Mouse (Mus musculus): ENCODE data around the gene Zg16.

Gene Zg16

GRCm38 (mm10) chr7:127008239-127009019 is 78.7 kb downstream of the Zg16 start:
- DNase-seq (ENCODE audit: low read depth, low spot score) = no peak

DNA sequence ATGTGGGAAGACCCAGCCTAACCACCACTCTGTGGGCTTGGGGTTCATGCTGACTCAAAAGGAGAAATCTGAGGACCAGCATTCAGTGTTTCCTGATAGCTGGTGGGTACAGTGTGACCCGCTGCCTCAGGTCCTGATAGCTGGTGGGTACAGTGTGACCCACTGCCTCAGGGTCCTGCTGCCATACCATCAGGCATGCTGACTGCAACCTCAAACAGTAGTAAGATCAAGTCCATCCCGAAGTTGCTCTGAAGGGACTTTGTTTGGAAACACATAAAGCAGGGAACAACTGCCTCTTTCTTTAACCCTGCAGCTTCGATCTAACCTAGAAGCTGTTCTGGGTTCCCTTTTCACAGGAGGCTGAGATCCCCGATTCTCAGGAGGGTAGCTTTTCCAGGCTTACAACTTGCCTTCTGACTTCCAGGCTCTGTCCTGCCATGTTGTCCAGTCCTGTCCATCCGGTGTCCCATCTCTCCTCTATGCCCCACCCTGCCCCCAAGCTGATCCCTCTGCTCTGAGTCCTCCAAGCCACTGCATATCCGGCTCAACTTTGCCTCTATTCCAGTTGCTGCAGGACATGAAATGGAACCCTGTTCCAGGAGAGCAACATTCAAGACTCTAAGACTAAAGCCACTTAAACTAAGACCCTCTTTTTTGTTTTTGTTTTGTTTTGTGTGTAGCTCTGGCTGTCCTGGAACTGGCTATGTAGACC is 79.7 kb downstream of the Zg16 start:
- DNase-seq (ENCODE audit: low read depth, low spot score) = no peak

DNA sequence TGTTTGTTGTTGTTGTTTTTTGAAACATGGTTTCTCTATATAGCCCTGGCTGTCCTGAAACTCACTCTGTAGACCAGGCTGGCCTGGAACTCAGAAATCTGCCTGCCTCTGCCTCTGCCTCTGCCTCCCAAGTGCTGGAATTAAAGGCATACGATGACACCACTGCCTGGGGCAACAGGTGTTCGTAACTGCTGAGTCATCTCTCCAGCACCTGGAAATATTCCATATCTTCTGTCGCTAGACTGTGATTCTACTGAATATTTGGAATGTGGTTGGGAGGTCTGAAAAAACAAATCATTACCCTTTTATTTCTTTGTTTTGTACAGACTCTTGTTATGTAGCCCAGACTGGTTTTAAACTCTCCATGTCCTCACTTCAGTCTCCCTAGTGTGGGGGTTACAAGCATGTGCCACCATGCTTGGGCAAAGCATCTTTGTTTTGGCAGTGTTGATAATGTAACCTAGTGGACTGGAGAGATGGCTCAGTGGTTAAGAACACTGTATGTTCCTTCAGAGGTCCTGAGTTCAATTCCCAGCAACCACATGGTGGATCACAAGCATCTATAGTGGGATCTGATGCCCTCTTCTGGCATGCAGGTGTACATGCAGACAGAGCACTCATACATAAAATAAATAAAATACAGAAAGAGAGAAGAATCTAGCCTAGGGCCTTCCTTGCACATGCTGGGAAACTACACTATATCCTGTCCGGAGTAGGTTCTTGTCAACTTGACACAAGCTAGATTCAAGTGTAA is 82.8 kb downstream of the Zg16 start:
- no peak for DNase-seq (ENCODE audit: low read depth, low spot score)

DNA sequence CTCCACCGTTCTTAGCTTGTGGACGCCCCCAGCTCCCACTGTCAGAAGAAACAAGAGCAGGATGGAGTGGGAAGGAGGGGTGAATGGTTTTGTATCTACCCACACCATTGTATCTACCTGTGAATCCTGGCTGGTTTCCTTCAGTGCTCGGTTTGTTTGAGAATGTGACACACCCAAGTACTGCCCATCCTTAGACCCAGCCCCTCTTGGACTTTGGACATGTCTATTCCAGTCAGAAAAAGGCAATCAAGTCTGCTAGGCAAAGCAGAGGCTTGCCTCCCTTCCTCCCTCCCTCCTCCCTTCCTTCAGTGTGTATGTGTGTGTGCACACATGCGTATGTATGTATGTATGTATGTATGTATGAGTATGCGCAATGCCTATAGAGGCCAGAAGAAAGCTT is 83.5 kb downstream of the Zg16 start:
- no peak for DNase-seq (ENCODE audit: low read depth, low spot score)

All from retina, postnatal 7 days (tissue).